Mouse (Mus musculus): Measurements from ENCODE around the gene Hibch. TPM values are rescaled to one million over a fixed set of nuclear protein-coding genes. Genes with fewer than 3 reads are reported as not detected.
"Not testable (repeated sequence)": the region's sequence is repeated elsewhere in the genome, so short reads cannot be mapped to it uniquely, and the experiment has no call there.

Gene Hibch
- polyA plus RNA-seq, 1 experiment from 2014 or later = 29.0 TPM

DNA sequence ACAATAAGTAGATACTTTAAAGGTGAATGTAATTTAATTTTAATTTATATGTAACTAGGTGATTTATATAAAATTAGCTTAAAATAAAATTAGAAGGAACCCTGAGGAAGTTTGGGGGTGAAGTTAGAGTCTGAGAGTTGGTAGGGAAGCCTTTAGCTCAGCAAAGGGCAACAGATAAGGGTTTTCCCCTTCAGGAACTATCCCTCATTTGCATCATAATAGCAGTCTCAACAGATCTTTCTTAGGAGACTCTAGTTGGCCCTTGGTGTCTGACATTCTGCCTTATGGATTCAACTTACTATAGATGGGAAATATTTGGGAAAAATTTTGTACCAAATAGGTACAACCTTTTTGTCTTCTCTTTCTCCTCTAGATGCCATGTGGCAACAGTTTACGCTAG lies 19.5 kb downstream of the Hibch start:
- Histone ChIP-seq H3K27ac (ENCODE audit: low read depth, low read length) (no peak overlapping the region), H3K4me3 (ENCODE audit: low read length) (no peak overlapping the region), H3K4me2 (ENCODE audit: low read length) (no peak overlapping the region), H3K4me1 (ENCODE audit: control insufficient read depth, insufficient read depth, low read depth, low read length) (no peaks in the 10 kb centered on the region), H3K9me3 (ENCODE audit: control insufficient read depth, low read length) (no peaks in the 10 kb centered on the region), H3K36me3 (ENCODE audit: control insufficient read depth, insufficient read depth, low read length) (peaks cover 6% of the 10 kb centered on the region), H3K9ac (ENCODE audit: low read depth, low read length) (no peak overlapping the region), H3K27me3 (replicated peaks; ENCODE audit: control insufficient read depth, insufficient read depth, low read length) (no peaks in the 10 kb centered on the region)
- no peak for ATAC-seq
- 94% methylated on average over 1 of the region's 1 CpGs for WGBS

DNA sequence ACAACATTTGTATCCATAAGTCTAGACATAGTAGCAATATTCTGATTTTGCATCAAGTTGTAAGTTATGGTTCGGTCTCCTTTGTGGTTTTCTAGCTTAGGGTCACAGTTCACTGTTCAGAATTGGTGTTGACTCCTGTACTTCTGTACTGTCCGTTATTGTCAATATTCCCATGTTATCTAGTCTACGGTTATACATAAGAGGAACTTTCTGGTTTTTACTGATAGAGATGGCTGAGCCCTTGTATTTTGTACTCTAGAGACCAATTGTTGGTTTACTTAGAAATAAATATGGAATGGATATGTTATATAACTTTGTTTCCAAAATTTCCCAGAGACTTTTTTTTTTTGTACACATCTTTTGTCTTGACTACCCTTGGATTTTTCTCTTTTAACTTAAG lies 21.3 kb downstream of the Hibch start:
- H3K4me2 ChIP-seq (ENCODE audit: low read length) = no peak overlapping the region
- no peaks in the 10 kb centered on the region for H3K27me3 ChIP-seq (replicated peaks; ENCODE audit: control insufficient read depth, insufficient read depth, low read length)
- H3K36me3 ChIP-seq (ENCODE audit: control insufficient read depth, insufficient read depth, low read length) = peaks cover 2% of the 10 kb centered on the region; the same call in 1 of the 2 replicates
- H3K4me3 ChIP-seq (ENCODE audit: low read length) = no peak overlapping the region
- H3K27ac ChIP-seq (ENCODE audit: low read depth, low read length) = no peak overlapping the region
- H3K9ac ChIP-seq (ENCODE audit: low read depth, low read length) = no peak overlapping the region
- WGBS = 97% methylated on average over 3 of the region's 3 CpGs
- no peak for ATAC-seq
- H3K9me3 ChIP-seq (ENCODE audit: control insufficient read depth, low read length) = no peaks in the 10 kb centered on the region
- H3K4me1 ChIP-seq (ENCODE audit: control insufficient read depth, insufficient read depth, low read depth, low read length) = no peaks in the 10 kb centered on the region

GRCm38 (mm10) chr1:52867876-52868275 lies 23.1 kb downstream of the Hibch start:
- Histone ChIP-seq H3K9me3 (ENCODE audit: control insufficient read depth, low read length) (no peaks in the 10 kb centered on the region), H3K4me3 (ENCODE audit: low read length) (no peak overlapping the region), H3K9ac (ENCODE audit: low read depth, low read length) (no peak overlapping the region), H3K4me2 (ENCODE audit: low read length) (no peak overlapping the region), H3K27me3 (replicated peaks; ENCODE audit: control insufficient read depth, insufficient read depth, low read length) (no peaks in the 10 kb centered on the region), H3K27ac (ENCODE audit: low read depth, low read length) (no peak overlapping the region), H3K36me3 (ENCODE audit: control insufficient read depth, insufficient read depth, low read length) (peaks cover 2% of the 10 kb centered on the region; the same call in 1 of the 2 replicates), H3K4me1 (ENCODE audit: control insufficient read depth, insufficient read depth, low read depth, low read length) (no peaks in the 10 kb centered on the region)
- no peak for ATAC-seq
- WGBS = 90% methylated on average over 1 of the region's 1 CpGs

- ATAC-seq = no peak
- Histone ChIP-seq H3K4me2 (ENCODE audit: low read length) (no peak overlapping the region), H3K9me3 (ENCODE audit: control insufficient read depth, low read length) (no peaks in the 10 kb centered on the region; the same call in 1 of the 2 replicates), H3K27ac (ENCODE audit: low read depth, low read length) (no peak overlapping the region), H3K9ac (ENCODE audit: low read depth, low read length) (no peak overlapping the region), H3K27me3 (replicated peaks; ENCODE audit: control insufficient read depth, insufficient read depth, low read length) (no peaks in the 10 kb centered on the region), H3K36me3 (ENCODE audit: control insufficient read depth, insufficient read depth, low read length) (peaks cover 4% of the 10 kb centered on the region; the same call in 1 of the 2 replicates), H3K4me3 (ENCODE audit: low read length) (no peak overlapping the region), H3K4me1 (ENCODE audit: control insufficient read depth, insufficient read depth, low read depth, low read length) (no peaks in the 10 kb centered on the region)
- WGBS = 69% methylated on average over 2 of the region's 2 CpGs
These were observed 39.5 kb downstream of the Hibch start for GRCm38 (mm10) chr1:52884208-52884607.

DNA sequence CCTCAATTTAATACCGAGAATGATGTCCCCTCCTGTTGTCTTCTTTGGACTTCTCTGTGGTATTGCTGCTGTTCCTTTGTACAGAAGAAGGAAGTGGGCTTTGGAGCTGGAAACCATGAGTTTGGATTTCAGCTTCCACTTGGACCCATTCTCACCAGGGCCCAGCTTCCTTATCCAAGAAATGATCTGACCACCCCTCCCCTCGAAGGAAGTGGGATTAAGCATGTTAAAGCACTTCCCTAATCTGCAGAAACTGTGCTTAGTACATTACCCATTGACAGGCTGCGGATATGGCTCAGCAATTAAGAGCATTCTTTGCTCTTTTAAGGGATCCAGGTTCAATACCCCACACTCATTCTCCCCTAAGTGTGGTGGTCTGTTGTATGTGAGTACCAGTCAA lies 65.1 kb downstream of the Hibch start:
- H3K9me3 ChIP-seq (ENCODE audit: control insufficient read depth, low read length) = no peaks in the 10 kb centered on the region
- H3K4me2 ChIP-seq (ENCODE audit: low read length) = no peak overlapping the region
- no peak for ATAC-seq
- no peak overlapping the region for H3K9ac ChIP-seq (ENCODE audit: low read depth, low read length)
- H3K27ac ChIP-seq (ENCODE audit: low read depth, low read length) = no peak overlapping the region
- no peaks in the 10 kb centered on the region for H3K36me3 ChIP-seq (ENCODE audit: control insufficient read depth, insufficient read depth, low read length)
- no peaks in the 10 kb centered on the region for H3K4me1 ChIP-seq (ENCODE audit: control insufficient read depth, insufficient read depth, low read depth, low read length)
- no peaks in the 10 kb centered on the region for H3K27me3 ChIP-seq (replicated peaks; ENCODE audit: control insufficient read depth, insufficient read depth, low read length)
- 87% methylated on average over 3 of the region's 3 CpGs for WGBS
- H3K4me3 ChIP-seq (ENCODE audit: low read length) = no peak overlapping the region

DNA sequence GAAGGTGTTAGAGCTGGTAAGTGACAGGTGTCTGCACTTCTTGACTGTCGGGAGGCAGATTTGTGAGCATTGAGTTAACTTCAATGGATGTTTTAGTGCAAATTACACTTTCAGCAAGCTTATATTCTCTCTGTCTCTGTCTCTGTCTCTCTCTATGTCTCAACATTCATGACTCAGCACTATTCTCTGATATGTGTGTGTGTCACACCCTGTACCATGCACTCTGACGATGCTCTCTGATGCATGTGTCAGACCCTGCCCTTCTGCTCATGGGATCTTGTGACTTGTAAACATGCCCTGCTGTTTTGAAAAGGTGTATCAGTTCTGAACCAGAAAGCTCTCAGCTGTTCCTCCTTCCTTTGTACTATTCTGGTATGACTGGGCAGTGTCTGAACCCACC lies 71.9 kb downstream of the Hibch start:
- H3K36me3 ChIP-seq (ENCODE audit: control insufficient read depth, insufficient read depth, low read length) = no peaks in the 10 kb centered on the region
- no peak for ATAC-seq
- no peaks in the 10 kb centered on the region for H3K9me3 ChIP-seq (ENCODE audit: control insufficient read depth, low read length)
- no peak overlapping the region for H3K4me3 ChIP-seq (ENCODE audit: low read length)
- H3K4me1 ChIP-seq (ENCODE audit: control insufficient read depth, insufficient read depth, low read depth, low read length) = no peaks in the 10 kb centered on the region
- H3K4me2 ChIP-seq (ENCODE audit: low read length) = no peak overlapping the region
- no peak overlapping the region for H3K27ac ChIP-seq (ENCODE audit: low read depth, low read length)
- 92% methylated on average over 2 of the region's 2 CpGs for WGBS
- no peak overlapping the region for H3K9ac ChIP-seq (ENCODE audit: low read depth, low read length)
- H3K27me3 ChIP-seq (replicated peaks; ENCODE audit: control insufficient read depth, insufficient read depth, low read length) = no peaks in the 10 kb centered on the region

GRCm38 (mm10) chr1:52918897-52919296 lies 74.2 kb downstream of the Hibch start:
- H3K4me1 ChIP-seq (ENCODE audit: control insufficient read depth, insufficient read depth, low read depth, low read length); H3K27ac ChIP-seq (ENCODE audit: low read depth, low read length); H3K9me3 ChIP-seq (ENCODE audit: control insufficient read depth, low read length); ATAC-seq; H3K36me3 ChIP-seq (ENCODE audit: control insufficient read depth, insufficient read depth, low read length); H3K27me3 ChIP-seq (replicated peaks; ENCODE audit: control insufficient read depth, insufficient read depth, low read length); H3K4me3 ChIP-seq (ENCODE audit: low read length); H3K4me2 ChIP-seq (ENCODE audit: low read length); H3K9ac ChIP-seq (ENCODE audit: low read depth, low read length): not testable (repeated sequence)

- not testable (repeated sequence) for ATAC-seq; H3K36me3 ChIP-seq (ENCODE audit: control insufficient read depth, insufficient read depth, low read length); H3K4me2 ChIP-seq (ENCODE audit: low read length); H3K4me1 ChIP-seq (ENCODE audit: control insufficient read depth, insufficient read depth, low read depth, low read length); H3K9me3 ChIP-seq (ENCODE audit: control insufficient read depth, low read length); H3K27ac ChIP-seq (ENCODE audit: low read depth, low read length); H3K4me3 ChIP-seq (ENCODE audit: low read length); H3K27me3 ChIP-seq (replicated peaks; ENCODE audit: control insufficient read depth, insufficient read depth, low read length); H3K9ac ChIP-seq (ENCODE audit: low read depth, low read length)
- no CpG with 5 or more reads among the region's 1 CpGs for WGBS
These were observed 79.8 kb downstream of the Hibch start for GRCm38 (mm10) chr1:52924482-52924881.

DNA sequence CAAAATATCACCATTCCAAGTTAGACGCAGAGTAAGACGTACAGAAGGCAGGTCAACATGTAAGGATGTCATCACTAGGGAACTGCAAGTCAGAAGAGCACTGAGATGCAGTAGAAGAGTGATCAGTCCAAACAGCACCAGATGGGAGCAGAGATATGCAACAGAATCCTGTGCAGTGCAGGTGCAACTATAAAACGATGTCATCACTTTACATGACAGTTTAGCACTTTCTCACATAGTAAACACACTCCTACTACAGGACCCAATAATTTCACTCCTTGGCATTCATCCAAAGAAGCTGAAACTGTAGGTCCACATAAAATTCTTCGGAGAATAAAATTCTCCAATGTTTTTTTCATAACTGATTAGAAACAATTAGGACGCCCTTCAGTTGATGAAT lies 89.8 kb downstream of the Hibch start:
- peaks cover 5% of the 10 kb centered on the region; the same call in 1 of the 2 replicates for H3K9me3 ChIP-seq (ENCODE audit: control insufficient read depth, low read length)
- no peaks in the 10 kb centered on the region for H3K4me1 ChIP-seq (ENCODE audit: control insufficient read depth, insufficient read depth, low read depth, low read length)
- 86% methylated on average over 5 of the region's 5 CpGs for WGBS
- no peaks in the 10 kb centered on the region for H3K27me3 ChIP-seq (replicated peaks; ENCODE audit: control insufficient read depth, insufficient read depth, low read length)
- no peak overlapping the region for H3K9ac ChIP-seq (ENCODE audit: low read depth, low read length)
- H3K27ac ChIP-seq (ENCODE audit: low read depth, low read length) = no peak overlapping the region
- no peak for ATAC-seq
- no peak overlapping the region for H3K4me2 ChIP-seq (ENCODE audit: low read length)
- H3K36me3 ChIP-seq (ENCODE audit: control insufficient read depth, insufficient read depth, low read length) = no peaks in the 10 kb centered on the region
- no peak overlapping the region for H3K4me3 ChIP-seq (ENCODE audit: low read length)

DNA sequence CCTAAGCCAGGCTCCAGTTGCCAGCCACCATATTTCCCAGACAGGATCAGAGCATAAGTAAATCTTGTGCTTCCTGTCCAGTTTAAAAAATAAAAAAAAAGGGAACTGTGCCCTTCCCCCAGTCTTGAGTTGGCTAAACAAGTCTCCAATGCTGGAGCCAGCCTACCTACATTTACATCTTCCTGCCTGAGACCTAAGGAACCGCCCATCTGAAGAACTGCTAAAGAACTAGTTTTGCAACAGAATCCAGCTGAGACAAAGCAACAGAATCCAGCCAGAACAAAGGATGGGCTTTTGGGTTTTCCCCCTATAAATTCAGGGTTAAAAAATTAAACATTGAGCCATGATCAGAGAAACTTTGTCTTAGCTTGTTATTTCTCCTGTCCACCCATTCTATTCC lies 94.3 kb downstream of the Hibch start:
- Histone ChIP-seq H3K9ac (ENCODE audit: low read depth, low read length) (no peak overlapping the region), H3K27me3 (replicated peaks; ENCODE audit: control insufficient read depth, insufficient read depth, low read length) (no peaks in the 10 kb centered on the region), H3K4me1 (ENCODE audit: control insufficient read depth, insufficient read depth, low read depth, low read length) (no peaks in the 10 kb centered on the region), H3K9me3 (ENCODE audit: control insufficient read depth, low read length) (peaks cover 5% of the 10 kb centered on the region; the same call in 1 of the 2 replicates), H3K4me3 (ENCODE audit: low read length) (no peak overlapping the region), H3K27ac (ENCODE audit: low read depth, low read length) (no peak overlapping the region), H3K4me2 (ENCODE audit: low read length) (no peak overlapping the region), H3K36me3 (ENCODE audit: control insufficient read depth, insufficient read depth, low read length) (no peaks in the 10 kb centered on the region)
- no peak for ATAC-seq
- 96% methylated on average over 1 of the region's 1 CpGs for WGBS
